Mouse (Mus musculus): ENCODE data around the gene Nfkb2.

The Nfkb2 gene

GRCm38 (mm10) chr19:46308706-46309435 is 4.8 kb downstream of the Nfkb2 start:
- DNase-seq (ENCODE audit: low spot score in 2 of 2): peak; percentile 76 to 89

- no peak for DNase-seq (ENCODE audit: low spot score in 2 of 2)
Measured at GRCm38 (mm10) chr19:46309651-46310305, 5.7 kb downstream of the Nfkb2 start.

- DNase-seq (ENCODE audit: low spot score in 2 of 2): peak in 1 of 2 experiments; percentile 16
Measured at GRCm38 (mm10) chr19:46310312-46310865, 6.3 kb downstream of the Nfkb2 start.

GRCm38 (mm10) chr19:46311341-46311740 is 7.2 kb downstream of the Nfkb2 start:
- no peak for DNase-seq (ENCODE audit: low spot score in 2 of 2)

- no peak for DNase-seq (ENCODE audit: low spot score in 2 of 2)
Measured at GRCm38 (mm10) chr19:46312566-46312965, 8.4 kb downstream of the Nfkb2 start.

- DNase-seq (ENCODE audit: low spot score in 2 of 2): no peak
Measured at GRCm38 (mm10) chr19:46313116-46313515, 9.0 kb downstream of the Nfkb2 start.

- DNase-seq (ENCODE audit: low spot score in 2 of 2): no peak
Measured at GRCm38 (mm10) chr19:46313591-46313990, 9.5 kb downstream of the Nfkb2 start.

- peak in 1 of 2 experiments; percentile 59 for DNase-seq (ENCODE audit: low spot score in 2 of 2)
Measured at GRCm38 (mm10) chr19:46314151-46314601, 10.1 kb downstream of the Nfkb2 start.

- DNase-seq (ENCODE audit: low spot score in 2 of 2): peak in 1 of 2 experiments; percentile 17
Measured at GRCm38 (mm10) chr19:46314872-46315742, 11.0 kb downstream of the Nfkb2 start.

GRCm38 (mm10) chr19:46315752-46316610 is 11.9 kb downstream of the Nfkb2 start:
- peak in 1 of 2 experiments; percentile 19 for DNase-seq (ENCODE audit: low spot score in 2 of 2)

- DNase-seq (ENCODE audit: low spot score in 2 of 2): peak in 1 of 2 experiments; percentile 18
Measured at GRCm38 (mm10) chr19:46316846-46317545, 12.9 kb downstream of the Nfkb2 start.

GRCm38 (mm10) chr19:46317546-46317885 is 13.4 kb downstream of the Nfkb2 start:
- DNase-seq (ENCODE audit: low spot score in 2 of 2): peak in 1 of 2 experiments; percentile 18

- peak; percentile 64 for DNase-seq (ENCODE audit: low spot score in 2 of 2)
Measured at GRCm38 (mm10) chr19:46318031-46318471, 13.9 kb downstream of the Nfkb2 start.

- peak; percentile 73 to 82 for DNase-seq (ENCODE audit: low spot score in 2 of 2)
Measured at GRCm38 (mm10) chr19:46318586-46319378, 14.7 kb downstream of the Nfkb2 start.

GRCm38 (mm10) chr19:46320076-46320785 is 16.1 kb downstream of the Nfkb2 start:
- DNase-seq (ENCODE audit: low spot score in 2 of 2): no peak

GRCm38 (mm10) chr19:46321101-46321943 is 17.2 kb downstream of the Nfkb2 start:
- no peak for DNase-seq (ENCODE audit: low spot score in 2 of 2)

GRCm38 (mm10) chr19:46322144-46322995 is 18.2 kb downstream of the Nfkb2 start:
- DNase-seq (ENCODE audit: low spot score in 2 of 2): no peak
